Mouse (Mus musculus): Measurements from ENCODE around the gene Pcyt2.

GRCm38 (mm10) chr11:120634810-120635209 is 17.1 kb upstream of the Pcyt2 start:
- TF ChIP-seq POLR2A (IDR thresholded peaks at IDR 0.05; ENCODE audit: low read depth, low read length), result no peak
- TF ChIP-seq CTCF (conservative IDR thresholded peaks at IDR 0.05; ENCODE audit: insufficient read depth, insufficient read length, low read depth, low read length), result no peak
